Mouse (Mus musculus) C2C12 (cell line): ENCODE data around the gene Eef1a1.

Experiments
- CTCF ChIP-seq: IDR thresholded peaks from one replicate; pipeline ENCODE4 v1.5.1; 2011; ENCODE audit not compliant: control insufficient read depth, insufficient read depth, insufficient read length
- MAX ChIP-seq: IDR thresholded peaks from one replicate; pipeline ENCODE4 v1.6.1; 2011; ENCODE audit warnings: mild to moderate bottlenecking, control low read depth

DNA sequence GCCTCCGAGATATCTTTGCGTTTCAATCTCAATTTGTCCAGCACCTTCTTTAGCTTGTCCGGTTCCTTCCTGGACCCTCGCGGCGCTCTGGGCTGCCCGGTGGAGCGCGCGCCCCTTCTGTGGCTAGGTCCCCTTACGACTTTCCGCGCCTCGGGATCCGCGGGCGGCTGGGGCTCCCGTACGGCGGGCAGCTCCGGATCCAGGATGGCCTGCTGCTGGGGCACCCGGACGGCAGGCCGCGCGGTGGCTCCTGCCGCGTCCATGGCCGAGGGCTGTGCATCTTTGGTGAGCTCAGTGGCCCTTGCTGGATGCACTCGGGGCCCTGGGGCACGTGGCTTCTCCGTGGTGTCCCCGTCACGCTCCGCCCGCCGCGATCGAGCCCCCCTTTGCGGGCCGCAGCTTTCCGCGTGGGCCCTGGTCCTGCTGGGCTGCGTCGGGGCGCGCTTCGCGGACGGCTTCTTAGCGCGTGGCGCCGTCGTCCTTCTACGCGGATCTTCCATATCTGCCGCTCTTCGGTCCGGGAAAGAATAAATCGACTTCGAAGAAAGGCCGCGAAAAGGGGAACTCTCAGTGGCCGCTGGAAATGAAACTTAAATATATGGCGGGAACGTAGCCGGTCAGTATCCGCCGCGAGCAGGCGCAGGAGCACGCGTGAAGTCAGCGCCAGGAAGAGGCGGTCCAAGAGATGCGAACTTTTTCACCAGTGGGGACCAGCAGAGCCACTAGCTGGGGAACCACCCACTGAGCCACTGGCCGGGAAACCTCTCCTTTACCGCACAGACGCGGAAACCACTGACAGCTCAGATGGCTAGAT, 46.2 kb downstream of the Eef1a1 start, which contains the start of gene Cgas:
- TF ChIP-seq CTCF (no peak), MAX (peak; percentile 10)
